Mouse (Mus musculus) heart, postnatal 25 days (tissue): Measurements from ENCODE around the gene Numa1. TPM values are rescaled to one million over a fixed set of nuclear protein-coding genes. Genes with fewer than 3 reads are reported as not detected.
A peak's percentile ranks its signal among the peaks of the same experiment; 100 is the strongest.
"Not testable (repeated sequence)": the region's sequence is repeated elsewhere in the genome, so short reads cannot be mapped to it uniquely, and the experiment has no call there.

Experiments
- DNase-seq: peaks from one replicate; pipeline ENCODE4 v3.0.0; 2022; ENCODE audit warnings: low spot score
- intact Hi-C: fragments of 180-260 bp; cut with DNase I; formaldehyde crosslinking; loops from one replicate; pipeline ENCODE4 v1.15.1; 2025
- total RNA-seq, 2 experiments: library from RNA; stranded (reverse); gene quantifications; 2 replicates each; pipeline ENCODE4 v1.2.3; 2021

The Numa1 gene
- total RNA-seq: 10 to 100 TPM; 88.4 to 93.0 TPM

DNA sequence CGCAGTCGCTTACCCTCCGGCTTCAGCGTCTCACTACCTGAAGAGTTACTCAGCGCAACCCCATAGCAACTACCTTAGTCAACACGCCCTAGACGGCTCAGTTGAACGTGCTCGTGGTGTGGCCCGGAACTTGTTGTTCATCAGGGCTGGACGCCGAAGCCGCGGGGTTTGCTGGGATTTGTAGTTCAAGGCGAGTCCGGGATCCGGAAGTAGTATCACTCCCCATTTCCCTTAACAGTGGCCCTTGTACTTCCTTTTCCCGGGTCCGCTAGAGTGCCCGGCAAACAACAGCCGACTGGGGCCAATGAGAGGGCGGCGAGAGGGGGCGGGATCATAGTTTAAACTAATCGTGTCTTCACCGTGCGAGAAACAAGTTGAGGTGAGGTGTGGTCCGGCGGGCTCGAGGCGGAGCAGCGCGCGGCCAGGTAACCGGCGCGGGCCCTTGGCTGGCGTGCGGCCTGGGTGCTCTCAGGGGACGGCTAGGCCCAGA is at the start of gene Numa1, which contains the start of gene Lrrc51:
Gene Numa1 (plus strand): TSS at position 361 of the 490 bp plus-strand sequence.
Gene Lrrc51 (minus strand): TSS at position 145 of the 490 bp plus-strand sequence.
- DNase-seq: peak; percentile 94
- intact Hi-C loops: loop anchor here (5.0 kb wide), 3 partner anchors 34 to 129 kb away; no protein-coding TSS in a partner anchor

GRCm38 (mm10) chr7:101884160-101884559 is 49.8 kb upstream of the Numa1 start:
- intact Hi-C loops: no loop called here
- no peak for DNase-seq

DNA sequence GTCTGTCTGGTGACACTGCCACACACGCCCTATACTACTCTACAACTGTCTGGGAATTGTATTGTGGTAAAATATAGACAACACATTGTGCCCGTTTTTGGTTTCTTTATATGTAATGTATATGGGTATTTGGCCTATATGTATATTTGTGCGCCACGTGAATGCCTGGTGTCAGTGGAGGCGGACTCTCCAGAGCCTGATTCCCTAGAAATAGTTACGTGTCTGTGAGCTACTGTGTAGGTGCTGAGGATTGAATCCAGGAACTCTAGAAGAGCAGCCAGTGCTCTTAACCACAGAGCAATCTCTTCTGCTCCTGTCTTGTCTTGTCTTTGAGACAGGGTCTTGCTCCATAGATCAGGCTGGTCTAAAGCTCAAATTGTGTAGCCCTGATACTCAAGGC is 47.6 kb upstream of the Numa1 start:
- DNase-seq: no peak
- intact Hi-C loops: no loop called here

DNA sequence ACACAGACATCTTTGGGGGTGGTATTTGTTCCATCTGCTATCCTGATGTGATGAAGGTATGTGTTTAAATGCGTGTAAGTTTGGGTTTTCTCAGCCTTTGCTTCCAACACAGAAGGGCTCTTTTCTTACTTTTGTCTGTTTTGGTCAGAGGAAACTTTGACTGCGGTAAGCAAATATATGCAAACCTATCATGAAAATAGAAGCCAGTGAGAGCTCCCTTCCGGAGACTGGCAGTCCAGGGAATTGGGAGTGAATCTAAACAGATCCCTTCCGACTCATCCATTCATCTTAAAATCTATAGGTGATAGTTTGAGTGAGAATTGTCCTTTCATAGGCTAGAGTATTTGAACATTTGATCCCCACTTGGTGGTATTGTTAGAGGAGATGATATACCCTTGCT is 45.5 kb upstream of the Numa1 start:
- intact Hi-C loops: no loop called here
- no peak for DNase-seq

DNA sequence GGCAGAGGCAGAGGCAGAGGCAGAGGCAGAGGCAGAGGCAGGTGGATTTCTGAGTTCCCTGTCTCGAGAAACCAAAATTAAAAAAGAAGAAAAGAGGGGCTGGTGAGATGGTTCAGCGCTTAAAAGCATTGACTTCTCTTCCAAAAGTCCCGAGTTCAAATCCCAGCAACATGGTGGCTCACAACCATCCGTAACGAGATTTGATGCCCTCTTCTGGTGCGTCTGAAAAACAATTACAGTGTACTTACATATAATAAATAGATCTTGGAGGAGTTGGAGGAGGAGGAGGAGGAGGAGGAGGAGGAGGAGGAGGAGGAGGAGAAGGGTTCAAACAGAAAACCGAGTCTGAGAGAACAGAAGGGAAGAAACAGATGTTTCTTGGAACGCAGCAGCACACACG is 38.2 kb upstream of the Numa1 start:
- intact Hi-C loops: loop anchor here (5.0 kb wide), 2 partner anchors 37 to 233 kb away; partner anchors contain the start of genes Clpb, Lrrc51 and Numa1
- DNase-seq: no peak

DNA sequence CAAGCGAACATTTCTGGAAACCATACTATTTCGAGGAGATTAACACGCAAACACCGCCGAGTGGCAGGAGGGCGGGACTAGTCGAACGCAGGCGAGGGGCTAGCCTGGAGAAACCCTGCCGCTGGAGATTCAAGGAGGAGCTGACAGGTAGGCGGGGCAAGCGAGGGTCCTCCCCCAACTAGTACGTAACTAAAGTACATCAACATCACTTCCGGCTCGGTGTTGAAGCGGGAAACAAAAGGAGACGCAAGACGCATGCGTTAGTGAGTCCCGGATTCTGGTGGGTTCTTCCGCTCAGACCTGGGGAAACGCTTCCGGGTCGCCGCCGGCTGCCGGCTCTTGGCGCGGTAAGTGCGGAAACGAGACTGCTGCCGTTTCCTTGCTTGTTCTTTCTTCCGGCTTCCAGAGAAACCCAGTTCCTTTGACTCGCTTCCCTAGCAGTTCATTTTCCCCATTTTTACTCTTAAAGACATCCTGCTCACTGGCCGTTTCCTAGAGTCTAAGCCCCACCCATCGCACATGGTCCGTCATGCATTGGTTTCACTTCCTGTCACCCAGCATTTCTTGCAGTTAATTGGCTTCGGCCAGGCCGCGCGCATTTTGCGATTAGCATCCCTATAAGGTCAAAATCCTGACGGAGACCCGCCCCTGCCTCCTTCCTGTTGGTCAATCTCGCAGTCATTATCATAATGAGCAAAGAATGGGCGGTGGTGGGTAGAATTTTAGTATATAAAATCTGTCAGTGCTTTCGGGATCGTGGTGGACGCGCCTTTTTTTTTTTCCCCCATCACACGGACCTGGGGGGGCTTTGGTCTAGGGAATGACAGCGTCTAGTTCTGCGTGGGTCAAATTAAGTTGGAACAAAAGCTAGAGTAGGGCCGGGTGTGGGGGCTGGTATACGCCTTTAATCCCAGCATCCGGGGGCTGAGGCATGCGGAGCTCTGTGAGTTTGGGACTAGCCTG is 37.5 kb upstream of the Numa1 start:
- intact Hi-C loops: loop anchor here (5.0 kb wide), 2 partner anchors 36 to 234 kb away; partner anchors contain the start of genes Clpb, Lrrc51 and Numa1
- peak; percentile 95 for DNase-seq

DNA sequence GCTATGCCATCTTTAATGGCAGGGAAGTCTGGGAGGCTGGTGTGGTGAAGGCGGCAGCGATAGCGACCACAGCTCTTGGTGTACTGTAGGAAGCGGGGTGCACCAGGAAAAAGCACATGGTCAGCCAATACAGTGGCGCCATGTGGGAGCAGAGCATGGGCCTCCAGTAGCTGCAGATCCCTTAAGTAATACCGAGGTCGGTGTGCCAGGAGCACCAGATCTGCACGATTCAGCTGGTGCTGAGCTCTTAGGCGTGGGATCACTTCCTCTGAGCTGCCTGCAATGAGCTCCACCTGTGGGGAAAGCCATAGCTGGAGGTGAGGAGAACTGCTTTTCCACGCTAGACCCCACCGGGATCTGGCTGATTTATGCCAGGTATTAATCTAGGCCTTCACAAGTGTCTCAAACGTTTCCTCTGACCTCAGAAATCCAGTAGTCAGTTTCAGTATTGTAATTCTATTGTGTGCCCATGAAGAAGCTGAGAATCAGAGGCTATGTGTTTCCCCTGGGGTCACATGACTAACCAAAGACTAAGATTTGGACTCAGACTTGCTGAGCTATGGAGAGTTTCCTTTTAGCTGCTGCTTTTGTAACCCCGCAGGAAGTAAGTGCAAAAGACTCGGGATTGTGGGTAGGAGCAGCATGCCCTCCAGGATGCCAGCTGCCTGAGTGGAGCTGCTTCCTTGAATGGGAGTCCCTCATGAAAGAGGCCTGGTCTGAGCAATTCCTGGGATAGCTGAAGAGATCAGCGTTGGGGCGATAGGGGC is 33.4 kb upstream of the Numa1 start:
- DNase-seq: no peak
- intact Hi-C loops: no loop called here

DNA sequence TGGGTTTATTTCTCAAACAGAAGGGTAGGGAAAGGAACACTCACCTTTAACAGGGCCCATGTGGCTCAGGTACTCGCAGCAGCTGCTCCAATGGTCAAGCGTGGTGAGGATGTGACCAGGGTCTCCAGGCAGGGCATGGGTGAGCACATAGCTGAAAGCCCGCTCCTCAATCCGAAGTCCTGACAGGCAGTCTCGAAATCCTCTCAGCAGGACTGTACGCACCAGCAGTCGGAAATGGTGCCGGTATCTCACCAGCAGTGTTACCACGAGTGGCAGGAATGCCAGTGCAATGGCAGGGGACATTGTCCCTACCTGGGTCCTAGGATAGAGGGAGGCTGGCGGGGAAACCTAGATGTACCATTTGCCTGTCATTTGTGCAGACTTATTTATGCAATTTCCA is 31.9 kb upstream of the Numa1 start:
- intact Hi-C loops: no loop called here
- DNase-seq: no peak

DNA sequence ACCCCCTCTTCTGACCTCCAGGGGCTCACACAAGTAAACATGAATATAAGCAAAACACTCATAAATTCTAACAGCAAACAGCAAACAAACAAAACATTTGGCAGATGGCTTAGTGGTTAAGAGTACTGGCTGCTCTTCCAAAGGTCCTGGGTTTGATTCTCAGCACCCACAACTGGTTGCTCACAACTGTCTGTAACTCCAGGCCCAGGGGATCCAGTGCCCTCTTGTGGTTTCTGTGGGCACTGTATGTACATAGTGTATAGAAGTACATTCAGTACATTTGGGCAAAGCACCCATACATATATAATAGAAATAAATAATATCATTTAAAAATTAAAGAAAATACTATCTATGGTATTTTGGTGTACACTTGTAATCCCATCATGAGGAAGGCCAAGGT is 31.1 kb upstream of the Numa1 start:
- no peak for DNase-seq
- intact Hi-C loops: no loop called here

GRCm38 (mm10) chr7:101905561-101906286 is 28.2 kb upstream of the Numa1 start, which contains the start of gene Lamtor1:
TSS of gene Lamtor1 (plus strand) at chr7:101905904.
- intact Hi-C loops: loop anchor here (2.0 to 5.0 kb wide), 2 partner anchors 69 to 162 kb away; partner anchors contain the start of genes Rnf121, Xndc1 and Xntrpc
- DNase-seq: peak; percentile 99

DNA sequence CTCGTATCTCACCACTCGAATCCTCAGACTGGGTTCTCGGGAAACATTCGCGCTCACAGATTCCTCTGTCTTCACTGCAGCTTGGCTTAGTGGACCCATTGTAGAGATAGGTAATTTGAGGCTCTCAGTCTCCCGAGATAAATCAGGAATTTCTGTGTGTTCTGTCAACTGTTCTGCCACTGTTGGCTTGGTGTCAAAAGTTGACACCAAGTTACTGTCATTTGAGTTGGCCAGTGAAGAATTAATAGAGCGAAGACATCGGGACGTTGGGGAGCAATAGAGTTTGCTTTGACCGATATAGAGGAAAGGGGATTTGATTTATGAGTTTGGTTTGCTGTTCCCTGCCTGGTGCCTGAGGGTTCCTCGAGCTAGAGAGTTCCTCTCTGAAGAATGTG is 27.6 kb upstream of the Numa1 start, which contains the start of gene Tomt:
Gene Tomt (minus strand): TSS at position 73 of the 395 bp plus-strand sequence.
- no peak for DNase-seq
- intact Hi-C loops: loop anchor here (2.0 to 5.0 kb wide), 2 partner anchors 69 to 161 kb away; partner anchors contain the start of genes Rnf121, Xndc1 and Xntrpc

- intact Hi-C loops: loop anchor here (2.0 to 5.0 kb wide), 2 partner anchors 70 to 161 kb away; partner anchors contain the start of genes Rnf121, Xndc1 and Xntrpc
- no peak for DNase-seq
Observed at GRCm38 (mm10) chr7:101906696-101907095, 27.2 kb upstream of the Numa1 start.

- no peak for DNase-seq
- intact Hi-C loops: loop anchor here (5.0 kb wide), 1 partner anchor 159 kb away; the partner anchor contains the start of genes Rnf121, Xndc1 and Xntrpc
Observed at GRCm38 (mm10) chr7:101908367-101908766, 25.5 kb upstream of the Numa1 start.

GRCm38 (mm10) chr7:101910138-101910537 is 23.8 kb upstream of the Numa1 start:
- intact Hi-C loops: no loop called here
- no peak for DNase-seq

GRCm38 (mm10) chr7:101911982-101912381 is 21.9 kb upstream of the Numa1 start:
- intact Hi-C loops: no loop called here
- DNase-seq: no peak

GRCm38 (mm10) chr7:101918071-101918470 is 15.8 kb upstream of the Numa1 start:
- no peak for DNase-seq

DNA sequence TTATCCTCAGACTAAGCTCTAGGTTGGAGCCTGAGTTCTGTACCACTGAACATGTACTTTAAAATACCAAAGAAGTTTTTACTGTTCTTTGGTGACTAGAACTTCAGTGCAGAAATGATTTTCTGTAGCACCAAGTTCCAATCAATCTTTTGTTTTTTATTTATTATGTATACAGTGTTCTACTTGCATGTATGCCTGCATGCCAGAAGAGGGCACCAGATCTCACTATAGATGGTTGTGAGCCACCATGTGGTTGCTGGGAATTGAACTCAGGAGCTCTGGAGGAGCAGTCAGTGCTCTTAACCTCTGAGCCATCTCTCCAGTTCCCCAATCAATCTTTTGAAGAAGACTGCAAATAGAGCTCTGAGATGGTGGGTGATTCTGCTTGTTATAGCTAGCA is 8.0 kb upstream of the Numa1 start:
- intact Hi-C loops: not testable (repeated sequence)

More at GRCm38 (mm10) chr7:101918071-101918470, 15.8 kb upstream of the Numa1 start:
- intact Hi-C loops: loop anchor here (2.0 to 5.0 kb wide), 3 partner anchors 49 to 159 kb away; no protein-coding TSS in a partner anchor

GRCm38 (mm10) chr7:101928093-101928492 is 5.8 kb upstream of the Numa1 start:
- no peak for DNase-seq
- intact Hi-C loops: no loop called here

More for the DNA sequence above, 8.0 kb upstream of the Numa1 start:
- DNase-seq: not testable (repeated sequence)

GRCm38 (mm10) chr7:101932551-101932950 is 1.4 kb upstream of the Numa1 start:
- intact Hi-C loops: loop anchor here (5.0 kb wide), 3 partner anchors 35 to 130 kb away; no protein-coding TSS in a partner anchor

More at GRCm38 (mm10) chr7:101932551-101932950, 1.4 kb upstream of the Numa1 start:
- no peak for DNase-seq
